Mouse (Mus musculus) spleen, adult 2 months (tissue): ENCODE results near the gene Hoxd9.

Source experiments
- CTCF ChIP-seq: fragments of 200-500 bp; IDR thresholded peaks from 2 replicates; pipeline ENCODE4 v1.5.1; 2011; ENCODE audit warnings: mild to moderate bottlenecking, inconsistent platforms; ENCODE audit not compliant: insufficient read depth, insufficient read length, insufficient replicate concordance; ENCODE audit errors: extremely low read depth
- POLR2A ChIP-seq: fragments of 200-500 bp; IDR thresholded peaks from 2 replicates; pipeline ENCODE4 v1.6.1; 2011; ENCODE audit warnings: low read depth, low read length, inconsistent platforms

DNA sequence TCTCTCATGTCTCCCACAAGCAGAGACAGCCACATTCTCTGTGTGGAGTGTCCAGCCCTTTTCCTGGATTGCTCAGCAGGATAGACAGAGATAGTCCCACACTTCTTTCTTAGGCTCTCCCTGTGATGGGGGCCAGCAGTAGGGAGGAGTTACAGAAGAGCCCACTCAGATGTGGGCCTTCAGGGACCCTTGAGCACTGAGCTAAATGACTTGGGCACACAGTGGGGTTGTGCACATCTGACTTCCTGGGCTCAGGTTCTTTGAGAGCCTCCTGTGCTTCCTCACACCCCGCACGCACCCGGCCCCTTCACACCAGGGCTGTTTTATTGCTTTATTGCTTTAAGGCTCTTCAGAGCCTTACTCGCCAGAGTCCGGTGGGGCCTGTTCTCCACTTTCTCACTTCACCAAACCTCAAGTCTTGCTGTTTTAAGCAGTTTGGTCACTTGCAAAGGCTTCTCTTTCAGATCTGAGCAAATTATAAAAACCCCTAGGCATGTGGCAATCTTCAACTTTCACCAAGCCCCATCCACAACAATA, 23.5 kb downstream of the Hoxd9 start:
- no peak for TF ChIP-seq CTCF
- no peak for TF ChIP-seq POLR2A
